ENCODE assay signal across 13 mouse cellular contexts in genomic region chr11:69709554-69710446, GRCm38 (mm10). TPM values are rescaled to one million over a fixed set of nuclear protein-coding genes. Genes with fewer than 3 reads are reported as not detected.
A peak's percentile ranks its signal among the peaks of the same experiment; 100 is the strongest.
DNase-seq lines count a peak whose midpoint lies in the region; ATAC-seq and TF ChIP-seq lines count a peak whose summit lies in the region.
"Had no signal": no experiment of that assay in that cellular context is flagged by ENCODE, and none has a peak within 500 bp of the region (broad histone marks: within the 10 kb centered on the region; RNA-seq: fewer than 3 reads in every experiment).

No protein-coding gene starts in this region.

- H3K9ac ChIP-seq in midbrain, embryonic 11.5 days (ENCODE audit: low read length) = no peak overlapping the region
- no peak overlapping the region for H3K9ac ChIP-seq in midbrain, embryonic 15.5 days
- H3K9ac ChIP-seq in embryonic facial prominence, embryonic 13.5 days = peak overlapping the region; percentile 46
- H3K9ac ChIP-seq in liver, embryonic 14.5 days (replicated peaks) = peak overlapping the region; percentile 24
- H3K9ac ChIP-seq: hindbrain, embryonic 12.5 days had no signal

- TF ChIP-seq CTCF in liver, embryonic 14.5 days (IDR thresholded peaks at IDR 0.05; ENCODE audit: low read depth) = no peak
- TF ChIP-seq CTCF in left cerebral cortex, adult 2 months (IDR thresholded peaks at IDR 0.05) = no peak

- no peak overlapping the region for H3K4me3 ChIP-seq in midbrain, embryonic 11.5 days (ENCODE audit: low read depth, low read length)
- H3K4me3 ChIP-seq in midbrain, embryonic 15.5 days = no peak overlapping the region
- H3K4me3 ChIP-seq in embryonic facial prominence, embryonic 13.5 days = no peak overlapping the region
- H3K4me3 ChIP-seq in liver, embryonic 14.5 days (ENCODE audit: insufficient read depth in 1 of 2, low read depth in 2 of 2, low read length in 2 of 2) = no peak overlapping the region
- H3K4me3 ChIP-seq in left cerebral cortex, adult 2 months = no peak overlapping the region
- H3K4me3 ChIP-seq: hindbrain, embryonic 12.5 days had no signal

- H3K9me3 ChIP-seq in midbrain, embryonic 11.5 days (ENCODE audit: control insufficient read depth, low read length) = no peaks in the 10 kb centered on the region
- H3K9me3 ChIP-seq in midbrain, embryonic 15.5 days = no peaks in the 10 kb centered on the region
- H3K9me3 ChIP-seq in embryonic facial prominence, embryonic 13.5 days = no peaks in the 10 kb centered on the region
- no peaks in the 10 kb centered on the region for H3K9me3 ChIP-seq in liver, embryonic 14.5 days (ENCODE audit: control insufficient read depth, low read length)
- H3K9me3 ChIP-seq: hindbrain, embryonic 12.5 days had no signal

- intact Hi-C loops in left cerebral cortex, adult 2 months (cut with DNase I) = no loop called here

- no peak overlapping the region for H3K27ac ChIP-seq in midbrain, embryonic 11.5 days (ENCODE audit: low read depth, low read length)
- no peak overlapping the region for H3K27ac ChIP-seq in midbrain, embryonic 15.5 days
- peak overlapping the region; percentile 48 for H3K27ac ChIP-seq in embryonic facial prominence, embryonic 13.5 days
- peak overlapping the region; percentile 54 for H3K27ac ChIP-seq in liver, embryonic 14.5 days
- H3K27ac ChIP-seq in left cerebral cortex, adult 2 months = no peak overlapping the region
- H3K27ac ChIP-seq: hindbrain, embryonic 12.5 days had no signal

- no peaks in the 10 kb centered on the region for H3K27me3 ChIP-seq in midbrain, embryonic 11.5 days (ENCODE audit: control insufficient read depth, insufficient read depth, low read length)
- H3K27me3 ChIP-seq in midbrain, embryonic 15.5 days (replicated peaks) = no peaks in the 10 kb centered on the region
- no peaks in the 10 kb centered on the region for H3K27me3 ChIP-seq in embryonic facial prominence, embryonic 13.5 days
- H3K27me3 ChIP-seq in liver, embryonic 14.5 days (ENCODE audit: control insufficient read depth, insufficient read depth, low read length) = no peaks in the 10 kb centered on the region

- H3K4me2 ChIP-seq in midbrain, embryonic 11.5 days = no peak overlapping the region
- H3K4me2 ChIP-seq in midbrain, embryonic 15.5 days = no peak overlapping the region
- no peak overlapping the region for H3K4me2 ChIP-seq in embryonic facial prominence, embryonic 13.5 days
- H3K4me2 ChIP-seq in liver, embryonic 14.5 days (ENCODE audit: low read depth) = no peak overlapping the region
- H3K4me2 ChIP-seq: hindbrain, embryonic 12.5 days had no signal

- no peaks in the 10 kb centered on the region for H3K36me3 ChIP-seq in midbrain, embryonic 11.5 days (ENCODE audit: control insufficient read depth, insufficient read depth, low read length)
- no peaks in the 10 kb centered on the region for H3K36me3 ChIP-seq in midbrain, embryonic 15.5 days (replicated peaks)
- H3K36me3 ChIP-seq in embryonic facial prominence, embryonic 13.5 days = no peaks in the 10 kb centered on the region
- H3K36me3 ChIP-seq in liver, embryonic 14.5 days (replicated peaks; ENCODE audit: control insufficient read depth, insufficient read depth, low read depth) = no peaks in the 10 kb centered on the region
- H3K36me3 ChIP-seq: hindbrain, embryonic 12.5 days had no signal

- H3K4me1 ChIP-seq in midbrain, embryonic 11.5 days (ENCODE audit: control insufficient read depth, insufficient read depth, low read length) = no peaks in the 10 kb centered on the region
- H3K4me1 ChIP-seq in midbrain, embryonic 15.5 days = no peaks in the 10 kb centered on the region
- peaks cover 20% of the 10 kb centered on the region for H3K4me1 ChIP-seq in embryonic facial prominence, embryonic 13.5 days
- peaks cover 12 to 16% of the 10 kb centered on the region in 2 experiments for H3K4me1 ChIP-seq in liver, embryonic 14.5 days (replicated peaks; ENCODE audit: control insufficient read depth in 2 of 2, insufficient read depth in 2 of 2, low read length in 1 of 2)
- H3K4me1 ChIP-seq: hindbrain, embryonic 12.5 days had no signal

- DNase-seq in cerebellum, postnatal 25 days = peak; percentile 31 to 38
- DNase-seq in cerebellum, adult 11-12 months = no peak
- peak; percentile 82 for DNase-seq in midbrain, embryonic 11.5 days (ENCODE audit: low spot score, missing footprints)
- DNase-seq in liver, embryonic 14.5 days (ENCODE audit: low read depth in 3 of 3, low spot score in 3 of 3) = no peak
- no peak for DNase-seq in left cerebral cortex, adult 2 months (ENCODE audit: extremely low spot score in 1 of 2, low spot score in 2 of 2)
- no peak for DNase-seq in thymus, postnatal 4 days
- DNase-seq: heart, adult 11 months; kidney, postnatal 25 days; lung, adult 18-20 months; thymus, postnatal 25 days had no signal

- WGBS in midbrain, embryonic 11.5 days = 58% methylated on average over 11 of the region's 11 CpGs
- 51% methylated on average over 11 of the region's 11 CpGs for WGBS in midbrain, embryonic 15.5 days
- WGBS in embryonic facial prominence, embryonic 13.5 days = 41% methylated on average over 11 of the region's 11 CpGs
- 40% methylated on average over 11 of the region's 11 CpGs for WGBS in liver, embryonic 14.5 days (ENCODE audit: insufficient replicate concordance)

- no peak for ATAC-seq in midbrain, embryonic 11.5 days (ENCODE audit: low FRiP score)
- no peak for ATAC-seq in midbrain, embryonic 15.5 days (replicated peaks)
- no peak for ATAC-seq in embryonic facial prominence, embryonic 13.5 days (ENCODE audit: insufficient number of reproducible peaks, insufficient read depth, low FRiP score, low TSS enrichment, low read depth)
- peak; percentile 45; the same call in 1 of the 2 replicates for ATAC-seq in liver, embryonic 14.5 days (ENCODE audit: insufficient read depth)

- TF ChIP-seq EP300 in liver, embryonic 14.5 days (IDR thresholded peaks at IDR 0.05; ENCODE audit: low read depth) = peak; percentile 43

RNA-seq across cellular contexts. Expression of gene Tnfsfm13, which starts 13.9 kb away (rescaled TPM):
- 0.78 and 1.6 TPM in 2 replicates for polyA plus RNA-seq in midbrain, embryonic 11.5 days (2014; fragmentation: Nextera tagmentation; extraction: Ambion mirVana)
- 1.2 and 1.8 TPM in 2 replicates for polyA plus RNA-seq in midbrain, embryonic 15.5 days (2015; fragmentation: Nextera tagmentation; extraction: Ambion mirVana)
- polyA plus RNA-seq in embryonic facial prominence, embryonic 13.5 days (2015; fragmentation: Nextera tagmentation; extraction: Ambion mirVana) = 2.8 and 3.8 TPM in 2 replicates
- 0.53 and 0.80 TPM in 2 replicates for polyA plus RNA-seq in liver, embryonic 14.5 days (2012; rRNA removed)
- 0.70 and 1.7 TPM in 2 replicates for polyA plus RNA-seq in liver, embryonic 14.5 days (2014; fragmentation: Nextera tagmentation; extraction: Ambion mirVana)
- 1 to 10 TPM; 1.4 to 1.9 TPM for total RNA-seq in left cerebral cortex, adult 2 months (2021)

RNA-seq across cellular contexts. Expression of gene Tnfsf12, which starts 14.2 kb away (rescaled TPM):
- 2.0 and 2.8 TPM in 2 replicates for polyA plus RNA-seq in midbrain, embryonic 11.5 days (2014; fragmentation: Nextera tagmentation; extraction: Ambion mirVana)
- 2.0 and 2.4 TPM in 2 replicates for polyA plus RNA-seq in midbrain, embryonic 15.5 days (2015; fragmentation: Nextera tagmentation; extraction: Ambion mirVana)
- polyA plus RNA-seq in embryonic facial prominence, embryonic 13.5 days (2015; fragmentation: Nextera tagmentation; extraction: Ambion mirVana) = 5.7 and 6.4 TPM in 2 replicates
- polyA plus RNA-seq in liver, embryonic 14.5 days (2012; rRNA removed) = 3.7 and 4.3 TPM in 2 replicates
- 2.6 and 3.1 TPM in 2 replicates for polyA plus RNA-seq in liver, embryonic 14.5 days (2014; fragmentation: Nextera tagmentation; extraction: Ambion mirVana)
- total RNA-seq in left cerebral cortex, adult 2 months (2021) = 10 to 100 TPM in 1 of 2 experiments, 1 to 10 TPM in 1; 9.5 to 10.6 TPM

RNA-seq across cellular contexts. Expression of gene Tnfsf13, which starts 24.2 kb away (rescaled TPM):
- not detected in 2 replicates for polyA plus RNA-seq in midbrain, embryonic 11.5 days (2014; fragmentation: Nextera tagmentation; extraction: Ambion mirVana)
- 0.37 and 0.68 TPM in 2 replicates for polyA plus RNA-seq in midbrain, embryonic 15.5 days (2015; fragmentation: Nextera tagmentation; extraction: Ambion mirVana)
- 0.21 and 0.39 TPM in 2 replicates for polyA plus RNA-seq in embryonic facial prominence, embryonic 13.5 days (2015; fragmentation: Nextera tagmentation; extraction: Ambion mirVana)
- polyA plus RNA-seq in liver, embryonic 14.5 days (2012; rRNA removed) = 0.21 and 0.26 TPM in 2 replicates
- 0.20 TPM in 1 of 2 replicates, not detected in the other for polyA plus RNA-seq in liver, embryonic 14.5 days (2014; fragmentation: Nextera tagmentation; extraction: Ambion mirVana)
- total RNA-seq in left cerebral cortex, adult 2 months (2021) = 1 to 10 TPM; 3.3 to 3.8 TPM

RNA-seq across cellular contexts. Expression of gene Senp3, which starts 27.9 kb away (rescaled TPM):
- 80.6 and 90.8 TPM in 2 replicates for polyA plus RNA-seq in midbrain, embryonic 11.5 days (2014; fragmentation: Nextera tagmentation; extraction: Ambion mirVana)
- polyA plus RNA-seq in midbrain, embryonic 15.5 days (2015; fragmentation: Nextera tagmentation; extraction: Ambion mirVana) = 116 and 122 TPM in 2 replicates
- polyA plus RNA-seq in embryonic facial prominence, embryonic 13.5 days (2015; fragmentation: Nextera tagmentation; extraction: Ambion mirVana) = 119 and 122 TPM in 2 replicates
- 37.0 and 45.8 TPM in 2 replicates for polyA plus RNA-seq in liver, embryonic 14.5 days (2012; rRNA removed)
- polyA plus RNA-seq in liver, embryonic 14.5 days (2014; fragmentation: Nextera tagmentation; extraction: Ambion mirVana) = 21.0 and 24.5 TPM in 2 replicates
- total RNA-seq in left cerebral cortex, adult 2 months (2021) = 100 to 1,000 TPM; 108 to 111 TPM

RNA-seq across cellular contexts. Expression of gene Eif4a1, which starts 37.6 kb away (rescaled TPM):
- polyA plus RNA-seq in midbrain, embryonic 11.5 days (2014; fragmentation: Nextera tagmentation; extraction: Ambion mirVana) = 877 and 900 TPM in 2 replicates
- polyA plus RNA-seq in midbrain, embryonic 15.5 days (2015; fragmentation: Nextera tagmentation; extraction: Ambion mirVana) = 460 and 473 TPM in 2 replicates
- polyA plus RNA-seq in embryonic facial prominence, embryonic 13.5 days (2015; fragmentation: Nextera tagmentation; extraction: Ambion mirVana) = 514 and 625 TPM in 2 replicates
- 312 and 420 TPM in 2 replicates for polyA plus RNA-seq in liver, embryonic 14.5 days (2012; rRNA removed)
- polyA plus RNA-seq in liver, embryonic 14.5 days (2014; fragmentation: Nextera tagmentation; extraction: Ambion mirVana) = 316 TPM in 2 replicates
- total RNA-seq in left cerebral cortex, adult 2 months (2021) = 100 to 1,000 TPM; 299 to 311 TPM

Comparison
In these comparisons a context has a peak if more than half of its experiments do, and no peak if none do; other contexts are left out.
1. DNase-seq: peak in cerebellum, postnatal 25 days (2 of 2) and midbrain, embryonic 11.5 days (single experiment); none in cerebellum, adult 11-12 months (single experiment), liver, embryonic 14.5 days (0 of 3), left cerebral cortex, adult 2 months (0 of 2) and thymus, postnatal 4 days (single experiment).
2. H3K27ac ChIP-seq: peak in embryonic facial prominence, embryonic 13.5 days (single experiment) and liver, embryonic 14.5 days (single experiment); none in midbrain, embryonic 11.5 days (single experiment), midbrain, embryonic 15.5 days (single experiment) and left cerebral cortex, adult 2 months (single experiment).
3. H3K9ac ChIP-seq: peak in embryonic facial prominence, embryonic 13.5 days (single experiment) and liver, embryonic 14.5 days (single experiment); none in midbrain, embryonic 11.5 days (single experiment) and midbrain, embryonic 15.5 days (single experiment).